Mouse (Mus musculus): ENCODE measurements around the gene Prr22. TPM values are rescaled to one million over a fixed set of nuclear protein-coding genes. Genes with fewer than 3 reads are reported as not detected.
A peak's percentile ranks its signal among the peaks of the same experiment; 100 is the strongest.

Gene Prr22
- polyA plus RNA-seq, 1 experiment from 2014 or later, result 0.49 TPM

- no peak for ATAC-seq (ENCODE audit: low FRiP score)
- Histone ChIP-seq H3K36me3 (ENCODE audit: control insufficient read depth, insufficient read depth, low read length) (no peaks in the 10 kb centered on the region), H3K27me3 (ENCODE audit: control insufficient read depth, insufficient read depth, low read length) (no peaks in the 10 kb centered on the region), H3K9ac (ENCODE audit: low read depth, low read length) (no peak overlapping the region), H3K9me3 (ENCODE audit: control insufficient read depth, low read length) (no peaks in the 10 kb centered on the region), H3K4me3 (ENCODE audit: low read depth, low read length) (no peak overlapping the region), H3K4me2 (replicated peaks; ENCODE audit: low read depth, low read length) (no peak overlapping the region), H3K27ac (ENCODE audit: low read depth, low read length) (no peak overlapping the region), H3K4me1 (replicated peaks; ENCODE audit: control insufficient read depth, insufficient read depth, low read length) (no peaks in the 10 kb centered on the region)
- WGBS, result 49% methylated on average over 8 of the region's 8 CpGs
- DNase-seq (ENCODE audit: low spot score), result no peak
Measured at GRCm38 (mm10) chr17:56736534-56736933, 33.5 kb upstream of the Prr22 start.

- WGBS, result 87% methylated on average over 10 of the region's 10 CpGs
- no peak overlapping the region for H3K4me3 ChIP-seq (ENCODE audit: low read depth, low read length)
- no peak overlapping the region for H3K4me2 ChIP-seq (replicated peaks; ENCODE audit: low read depth, low read length)
- H3K4me1 ChIP-seq (replicated peaks; ENCODE audit: control insufficient read depth, insufficient read depth, low read length), result no peaks in the 10 kb centered on the region
- DNase-seq (ENCODE audit: low spot score), result no peak
- H3K27ac ChIP-seq (ENCODE audit: low read depth, low read length), result no peak overlapping the region
- no peak for ATAC-seq (ENCODE audit: low FRiP score)
- no peaks in the 10 kb centered on the region for H3K36me3 ChIP-seq (ENCODE audit: control insufficient read depth, insufficient read depth, low read length)
- H3K27me3 ChIP-seq (ENCODE audit: control insufficient read depth, insufficient read depth, low read length), result no peaks in the 10 kb centered on the region
- H3K9me3 ChIP-seq (ENCODE audit: control insufficient read depth, low read length), result no peaks in the 10 kb centered on the region
- no peak overlapping the region for H3K9ac ChIP-seq (ENCODE audit: low read depth, low read length)
Measured at GRCm38 (mm10) chr17:56738221-56738620, 31.8 kb upstream of the Prr22 start.

GRCm38 (mm10) chr17:56740118-56740787, 29.8 kb upstream of the Prr22 start:
- no peaks in the 10 kb centered on the region for H3K27me3 ChIP-seq (ENCODE audit: control insufficient read depth, insufficient read depth, low read length)
- H3K36me3 ChIP-seq (ENCODE audit: control insufficient read depth, insufficient read depth, low read length), result no peaks in the 10 kb centered on the region
- no peak overlapping the region for H3K4me2 ChIP-seq (replicated peaks; ENCODE audit: low read depth, low read length)
- 83% methylated on average over 17 of the region's 17 CpGs for WGBS
- H3K9ac ChIP-seq (ENCODE audit: low read depth, low read length), result no peak overlapping the region
- no peaks in the 10 kb centered on the region for H3K9me3 ChIP-seq (ENCODE audit: control insufficient read depth, low read length)
- H3K4me1 ChIP-seq (replicated peaks; ENCODE audit: control insufficient read depth, insufficient read depth, low read length), result no peaks in the 10 kb centered on the region
- DNase-seq (ENCODE audit: low spot score) (no peak), ATAC-seq (ENCODE audit: low FRiP score) (no peak)
- no peak overlapping the region for H3K27ac ChIP-seq (ENCODE audit: low read depth, low read length)
- H3K4me3 ChIP-seq (ENCODE audit: low read depth, low read length), result no peak overlapping the region

- Histone ChIP-seq H3K4me3 (ENCODE audit: low read depth, low read length) (no peak overlapping the region), H3K36me3 (ENCODE audit: control insufficient read depth, insufficient read depth, low read length) (no peaks in the 10 kb centered on the region), H3K4me2 (replicated peaks; ENCODE audit: low read depth, low read length) (no peak overlapping the region), H3K9me3 (ENCODE audit: control insufficient read depth, low read length) (no peaks in the 10 kb centered on the region), H3K9ac (ENCODE audit: low read depth, low read length) (no peak overlapping the region), H3K27ac (ENCODE audit: low read depth, low read length) (no peak overlapping the region), H3K4me1 (replicated peaks; ENCODE audit: control insufficient read depth, insufficient read depth, low read length) (no peaks in the 10 kb centered on the region), H3K27me3 (ENCODE audit: control insufficient read depth, insufficient read depth, low read length) (no peaks in the 10 kb centered on the region)
- ATAC-seq (ENCODE audit: low FRiP score) (no peak), DNase-seq (ENCODE audit: low spot score) (no peak)
- 78% methylated on average over 17 of the region's 17 CpGs for WGBS
Measured at GRCm38 (mm10) chr17:56740788-56741160, 29.3 kb upstream of the Prr22 start.

GRCm38 (mm10) chr17:56744173-56744572, 25.9 kb upstream of the Prr22 start:
- Histone ChIP-seq H3K9me3 (ENCODE audit: control insufficient read depth, low read length) (no peaks in the 10 kb centered on the region), H3K36me3 (ENCODE audit: control insufficient read depth, insufficient read depth, low read length) (no peaks in the 10 kb centered on the region), H3K4me1 (replicated peaks; ENCODE audit: control insufficient read depth, insufficient read depth, low read length) (no peaks in the 10 kb centered on the region), H3K27ac (ENCODE audit: low read depth, low read length) (no peak overlapping the region), H3K9ac (ENCODE audit: low read depth, low read length) (no peak overlapping the region), H3K4me2 (replicated peaks; ENCODE audit: low read depth, low read length) (no peak overlapping the region), H3K27me3 (ENCODE audit: control insufficient read depth, insufficient read depth, low read length) (no peaks in the 10 kb centered on the region; the same call in 1 of the 2 replicates), H3K4me3 (ENCODE audit: low read depth, low read length) (no peak overlapping the region)
- 62% methylated on average over 5 of the region's 5 CpGs for WGBS
- no peak for ATAC-seq (ENCODE audit: low FRiP score)
- DNase-seq (ENCODE audit: low spot score), result no peak

- 0 out of 2 replicates have a peak overlapping the region, but pooled peaks have one; percentile 4 for H3K4me2 ChIP-seq (replicated peaks; ENCODE audit: low read depth, low read length)
- peak overlapping the region; percentile 6 for H3K4me3 ChIP-seq (ENCODE audit: low read depth, low read length)
- WGBS, result 22% methylated on average over 69 of the region's 71 CpGs
- H3K9ac ChIP-seq (ENCODE audit: low read depth, low read length), result no peak overlapping the region
- DNase-seq (ENCODE audit: low spot score), result peak; percentile 78
- no peaks in the 10 kb centered on the region for H3K4me1 ChIP-seq (replicated peaks; ENCODE audit: control insufficient read depth, insufficient read depth, low read length)
- peaks cover 57% of the 10 kb centered on the region for H3K27me3 ChIP-seq (ENCODE audit: control insufficient read depth, insufficient read depth, low read length)
- H3K9me3 ChIP-seq (ENCODE audit: control insufficient read depth, low read length), result no peaks in the 10 kb centered on the region
- H3K36me3 ChIP-seq (ENCODE audit: control insufficient read depth, insufficient read depth, low read length), result no peaks in the 10 kb centered on the region
- no peak overlapping the region for H3K27ac ChIP-seq (ENCODE audit: low read depth, low read length)
- ATAC-seq (ENCODE audit: low FRiP score), result peak; percentile 77
Measured at GRCm38 (mm10) chr17:56751404-56752072, 18.5 kb upstream of the Prr22 start.

GRCm38 (mm10) chr17:56753452-56753851, 16.6 kb upstream of the Prr22 start:
- H3K27ac ChIP-seq (ENCODE audit: low read depth, low read length), result no peak overlapping the region
- WGBS, result 20% methylated on average over 15 of the region's 15 CpGs
- no peak for ATAC-seq (ENCODE audit: low FRiP score)
- H3K27me3 ChIP-seq (ENCODE audit: control insufficient read depth, insufficient read depth, low read length), result peaks cover 67% of the 10 kb centered on the region
- H3K4me2 ChIP-seq (replicated peaks; ENCODE audit: low read depth, low read length), result no peak overlapping the region
- peaks cover 7% of the 10 kb centered on the region for H3K4me1 ChIP-seq (replicated peaks; ENCODE audit: control insufficient read depth, insufficient read depth, low read length)
- no peaks in the 10 kb centered on the region for H3K9me3 ChIP-seq (ENCODE audit: control insufficient read depth, low read length)
- H3K4me3 ChIP-seq (ENCODE audit: low read depth, low read length), result no peak overlapping the region
- no peak overlapping the region for H3K9ac ChIP-seq (ENCODE audit: low read depth, low read length)
- DNase-seq (ENCODE audit: low spot score), result no peak
- H3K36me3 ChIP-seq (ENCODE audit: control insufficient read depth, insufficient read depth, low read length), result no peaks in the 10 kb centered on the region

GRCm38 (mm10) chr17:56754271-56755185, 15.5 kb upstream of the Prr22 start:
- Histone ChIP-seq H3K4me1 (replicated peaks; ENCODE audit: control insufficient read depth, insufficient read depth, low read length) (peaks cover 7% of the 10 kb centered on the region), H3K4me2 (replicated peaks; ENCODE audit: low read depth, low read length) (no peak overlapping the region)

More at GRCm38 (mm10) chr17:56754271-56755185, 15.5 kb upstream of the Prr22 start:
- Histone ChIP-seq H3K36me3 (ENCODE audit: control insufficient read depth, insufficient read depth, low read length) (no peaks in the 10 kb centered on the region), H3K9me3 (ENCODE audit: control insufficient read depth, low read length) (no peaks in the 10 kb centered on the region), H3K27ac (ENCODE audit: low read depth, low read length) (no peak overlapping the region), H3K27me3 (ENCODE audit: control insufficient read depth, insufficient read depth, low read length) (peaks cover 67% of the 10 kb centered on the region), H3K9ac (ENCODE audit: low read depth, low read length) (no peak overlapping the region), H3K4me3 (ENCODE audit: low read depth, low read length) (no peak overlapping the region)
- ATAC-seq (ENCODE audit: low FRiP score) (no peak), DNase-seq (ENCODE audit: low spot score) (peak; percentile 29)
- WGBS, result 16% methylated on average over 36 of the region's 36 CpGs
